Mouse (Mus musculus) hindbrain, embryonic 15.5 days (tissue): ENCODE results near the gene Spata46. TPM values are rescaled to one million over a fixed set of nuclear protein-coding genes. Genes with fewer than 3 reads are reported as not detected.

Experiments used
- ATAC-seq: fragments of 200-750 bp; cut with Nextera tagmentation; 2 replicates; pipeline ENCODE4 v1.8.0; 2017; ENCODE audit warnings: low read depth, moderate number of reproducible peaks, moderate TSS enrichment; ENCODE audit not compliant: low FRiP score
- H3K27ac ChIP-seq: fragments of 300-500 bp; sonication (generic); replicated peaks from 2 replicates; pipeline ENCODE4 v1.5.1; 2015; ENCODE audit warnings: mild to moderate bottlenecking, inconsistent platforms
- H3K27me3 ChIP-seq: fragments of 300-500 bp; sonication (generic); 2 replicates; pipeline ENCODE4 v1.6.1; 2015; ENCODE audit warnings: control low read depth, inconsistent platforms
- H3K36me3 ChIP-seq: fragments of 300-500 bp; sonication (generic); 2 replicates; pipeline ENCODE4 v1.6.1; 2015; ENCODE audit warnings: control low read depth, inconsistent platforms
- H3K4me1 ChIP-seq: fragments of 300-500 bp; sonication (generic); replicated peaks from 2 replicates; pipeline ENCODE4 v1.6.1; 2015; ENCODE audit warnings: control low read depth, inconsistent platforms
- H3K4me2 ChIP-seq: fragments of 300-500 bp; sonication (generic); 2 replicates; pipeline ENCODE4 v1.6.1; 2015; ENCODE audit warnings: moderate library complexity, mild to moderate bottlenecking, inconsistent platforms
- H3K4me3 ChIP-seq: fragments of 300-500 bp; sonication (generic); 2 replicates; pipeline ENCODE4 v1.5.1; 2015; ENCODE audit warnings: mild to moderate bottlenecking, inconsistent platforms
- H3K9ac ChIP-seq: fragments of 300-500 bp; sonication (generic); 2 replicates; pipeline ENCODE4 v1.6.1; 2015; ENCODE audit warnings: inconsistent platforms
- H3K9me3 ChIP-seq: fragments of 300-500 bp; sonication (generic); 2 replicates; pipeline ENCODE4 v1.6.1; 2016; ENCODE audit warnings: control low read depth, inconsistent platforms
- WGBS: fragments of 180-500 bp; shearing (Covaris S2); methylation state at CpG from one replicate; pipeline ENCODE4 v1.1.7; 2015; 5-methylcytosine and 5-hydroxymethylcytosine counted together
- polyA plus RNA-seq: library from polyadenylated mRNA; unstranded; fragments of >200 nt; fragmentation: Nextera tagmentation; extraction: Ambion mirVana; gene quantifications from 2 replicates; pipeline ENCODE4 v1.2.1, GENCODE M21; 2015

Gene Spata46
- 0.61 and 1.2 TPM in 2 replicates for polyA plus RNA-seq

- no peak for ATAC-seq
- H3K36me3 ChIP-seq: no peaks in the 10 kb centered on the region
- no peak within 1 kb of the TSS for H3K4me2 ChIP-seq
- no peak within 1 kb of the TSS for H3K27ac ChIP-seq
- H3K4me1 ChIP-seq: no peaks in the 10 kb centered on the region
- no peak within 1 kb of the TSS for H3K9ac ChIP-seq
- H3K9me3 ChIP-seq: no peaks in the 10 kb centered on the region
- no peaks in the 10 kb centered on the region for H3K27me3 ChIP-seq
- 95% methylated on average over 4 of the region's 4 CpGs for WGBS
- no peak within 1 kb of the TSS for H3K4me3 ChIP-seq
Measured at GRCm38 (mm10) chr1:170308503-170308902, at the start of gene Spata46. Spata46 (plus strand) TSS chr1:170308803.

- Histone ChIP-seq H3K4me3 (no peak overlapping the region), H3K9ac (no peak overlapping the region), H3K4me1 (no peaks in the 10 kb centered on the region), H3K36me3 (no peaks in the 10 kb centered on the region), H3K27ac (no peak overlapping the region), H3K4me2 (no peak overlapping the region), H3K9me3 (no peaks in the 10 kb centered on the region), H3K27me3 (no peaks in the 10 kb centered on the region)
- WGBS: 85% methylated on average over 6 of the region's 6 CpGs
- ATAC-seq: no peak
Measured at GRCm38 (mm10) chr1:170270281-170270680, 38.3 kb upstream of the Spata46 start.

- Histone ChIP-seq H3K9me3 (no peaks in the 10 kb centered on the region), H3K27me3 (no peaks in the 10 kb centered on the region)
- no peak for ATAC-seq
Measured at GRCm38 (mm10) chr1:170270696-170271095, 37.9 kb upstream of the Spata46 start.

GRCm38 (mm10) chr1:170273252-170273651 lies 35.4 kb upstream of the Spata46 start:
- H3K9me3 ChIP-seq: no peaks in the 10 kb centered on the region
- no peak overlapping the region for H3K4me2 ChIP-seq
- no peaks in the 10 kb centered on the region for H3K4me1 ChIP-seq
- no peaks in the 10 kb centered on the region for H3K27me3 ChIP-seq
- no peak overlapping the region for H3K9ac ChIP-seq
- H3K36me3 ChIP-seq: no peaks in the 10 kb centered on the region
- H3K27ac ChIP-seq: no peak overlapping the region
- ATAC-seq: no peak
- H3K4me3 ChIP-seq: no peak overlapping the region

More at GRCm38 (mm10) chr1:170270696-170271095, 37.9 kb upstream of the Spata46 start:
- no peaks in the 10 kb centered on the region for H3K36me3 ChIP-seq
- H3K27ac ChIP-seq: no peak overlapping the region
- H3K4me2 ChIP-seq: no peak overlapping the region
- no peak overlapping the region for H3K9ac ChIP-seq
- no peak overlapping the region for H3K4me3 ChIP-seq
- H3K4me1 ChIP-seq: no peaks in the 10 kb centered on the region
- WGBS: 86% methylated on average over 4 of the region's 4 CpGs

- H3K4me2 ChIP-seq: no peak within 1 kb of the TSS
- no peaks in the 10 kb centered on the region for H3K27me3 ChIP-seq
- no peak within 1 kb of the TSS for H3K27ac ChIP-seq
- no peak for ATAC-seq
- WGBS: 89% methylated on average over 3 of the region's 3 CpGs
- no peak within 1 kb of the TSS for H3K4me3 ChIP-seq
- no peaks in the 10 kb centered on the region for H3K36me3 ChIP-seq
- H3K9ac ChIP-seq: no peak within 1 kb of the TSS
- no peaks in the 10 kb centered on the region for H3K4me1 ChIP-seq
- H3K9me3 ChIP-seq: no peaks in the 10 kb centered on the region
Measured at GRCm38 (mm10) chr1:170277016-170277415, 31.6 kb upstream of the Spata46 start, which contains the start of gene Sh2d1b1. Sh2d1b1 (plus strand) TSS chr1:170277320.

GRCm38 (mm10) chr1:170282415-170283129 lies 26.0 kb upstream of the Spata46 start:
- no peak for ATAC-seq
- 71% methylated on average over 4 of the region's 4 CpGs for WGBS
- Histone ChIP-seq H3K9ac (no peak overlapping the region), H3K9me3 (no peaks in the 10 kb centered on the region), H3K4me1 (no peaks in the 10 kb centered on the region), H3K36me3 (no peaks in the 10 kb centered on the region), H3K4me3 (no peak overlapping the region), H3K27ac (no peak overlapping the region), H3K27me3 (no peaks in the 10 kb centered on the region), H3K4me2 (no peak overlapping the region)

- no peak overlapping the region for H3K27ac ChIP-seq
- peak; percentile 72; the same call in 1 of the 2 replicates for ATAC-seq
- H3K9me3 ChIP-seq: no peaks in the 10 kb centered on the region
- H3K27me3 ChIP-seq: no peaks in the 10 kb centered on the region
- H3K4me1 ChIP-seq: no peaks in the 10 kb centered on the region
- WGBS: 31% methylated on average over 9 of the region's 9 CpGs
- H3K4me2 ChIP-seq: peak overlapping the region; percentile 18
- H3K36me3 ChIP-seq: no peaks in the 10 kb centered on the region
- H3K9ac ChIP-seq: no peak overlapping the region
- no peak overlapping the region for H3K4me3 ChIP-seq
Measured at GRCm38 (mm10) chr1:170292239-170292951, 16.2 kb upstream of the Spata46 start.

- Histone ChIP-seq H3K27ac (no peak overlapping the region), H3K27me3 (no peaks in the 10 kb centered on the region), H3K4me3 (no peak overlapping the region), H3K4me2 (no peak overlapping the region), H3K9me3 (no peaks in the 10 kb centered on the region), H3K9ac (no peak overlapping the region), H3K4me1 (no peaks in the 10 kb centered on the region), H3K36me3 (no peaks in the 10 kb centered on the region)
- WGBS: 79% methylated on average over 5 of the region's 5 CpGs
- ATAC-seq: no peak
Measured at GRCm38 (mm10) chr1:170293257-170293656, 15.3 kb upstream of the Spata46 start.

- H3K27ac ChIP-seq: no peak overlapping the region
- WGBS: 61% methylated on average over 15 of the region's 15 CpGs
- no peak overlapping the region for H3K4me2 ChIP-seq
- no peak overlapping the region for H3K4me3 ChIP-seq
- H3K27me3 ChIP-seq: no peaks in the 10 kb centered on the region
- no peak for ATAC-seq
- H3K36me3 ChIP-seq: no peaks in the 10 kb centered on the region
- no peaks in the 10 kb centered on the region for H3K4me1 ChIP-seq
- H3K9me3 ChIP-seq: no peaks in the 10 kb centered on the region
- H3K9ac ChIP-seq: no peak overlapping the region
Measured at GRCm38 (mm10) chr1:170294786-170295570, 13.6 kb upstream of the Spata46 start.

GRCm38 (mm10) chr1:170299496-170299895 lies 9.1 kb upstream of the Spata46 start:
- no peak overlapping the region for H3K4me3 ChIP-seq
- no peaks in the 10 kb centered on the region for H3K9me3 ChIP-seq
- no peaks in the 10 kb centered on the region for H3K36me3 ChIP-seq
- WGBS: 74% methylated on average over 4 of the region's 4 CpGs
- H3K4me1 ChIP-seq: no peaks in the 10 kb centered on the region
- no peak overlapping the region for H3K27ac ChIP-seq
- H3K27me3 ChIP-seq: no peaks in the 10 kb centered on the region
- no peak overlapping the region for H3K4me2 ChIP-seq
- ATAC-seq: no peak
- H3K9ac ChIP-seq: no peak overlapping the region

- Histone ChIP-seq H3K27ac (no peak overlapping the region), H3K36me3 (no peaks in the 10 kb centered on the region), H3K4me2 (no peak overlapping the region), H3K4me3 (no peak overlapping the region), H3K9me3 (no peaks in the 10 kb centered on the region), H3K27me3 (no peaks in the 10 kb centered on the region), H3K9ac (no peak overlapping the region), H3K4me1 (no peaks in the 10 kb centered on the region)
- WGBS: 94% methylated on average over 9 of the region's 9 CpGs
- ATAC-seq: no peak
Measured at GRCm38 (mm10) chr1:170301686-170302085, 6.9 kb upstream of the Spata46 start.

- no peak for ATAC-seq
- Histone ChIP-seq H3K4me3 (no peak overlapping the region), H3K36me3 (no peaks in the 10 kb centered on the region), H3K9ac (no peak overlapping the region), H3K4me2 (no peak overlapping the region), H3K27me3 (no peaks in the 10 kb centered on the region), H3K27ac (no peak overlapping the region), H3K9me3 (no peaks in the 10 kb centered on the region), H3K4me1 (no peaks in the 10 kb centered on the region)
- 71% methylated on average over 6 of the region's 6 CpGs for WGBS
Measured at GRCm38 (mm10) chr1:170302456-170302855, 6.1 kb upstream of the Spata46 start.
